Mouse (Mus musculus) left cerebral cortex, postnatal 4 days (tissue): ENCODE data around the gene Slc30a3. TPM values are rescaled to one million over a fixed set of nuclear protein-coding genes. Genes with fewer than 3 reads are reported as not detected.

Experiments
- DNase-seq: peaks from one replicate; pipeline ENCODE4 v3.0.0-alpha.2; 2022
- intact Hi-C: fragments of 180-260 bp; cut with DNase I; formaldehyde crosslinking; loops from one replicate; pipeline ENCODE4 v1.15.1; 2025
- total RNA-seq, 2 experiments: library from RNA; stranded (reverse); gene quantifications; 2 replicates each; pipeline ENCODE4 v1.2.3; 2021

Gene Slc30a3
- 10 to 100 TPM; 11.9 to 14.1 TPM for total RNA-seq

- intact Hi-C loops: no loop called here
- DNase-seq: no peak
These were observed at the start of gene Slc30a3 for GRCm38 (mm10) chr5:31108000-31108490. Slc30a3 (minus strand) TSS chr5:31108237.

GRCm38 (mm10) chr5:31154152-31154553 lies 46.1 kb upstream of the Slc30a3 start, which contains the start of gene Mpv17:
Mpv17 (minus strand) TSS chr5:31154251.
- peak; percentile 83 for DNase-seq
- intact Hi-C loops: no loop called here

GRCm38 (mm10) chr5:31153516-31154151 lies 45.6 kb upstream of the Slc30a3 start:
- intact Hi-C loops: no loop called here
- no peak for DNase-seq

- intact Hi-C loops: no loop called here
- DNase-seq: no peak
These were observed 43.7 kb upstream of the Slc30a3 start for GRCm38 (mm10) chr5:31151746-31152145.

- intact Hi-C loops: no loop called here
- no peak for DNase-seq
These were observed 41.7 kb upstream of the Slc30a3 start for GRCm38 (mm10) chr5:31149781-31150180.

GRCm38 (mm10) chr5:31138968-31139425 lies 31.0 kb upstream of the Slc30a3 start:
- DNase-seq: no peak
- intact Hi-C loops: no loop called here

GRCm38 (mm10) chr5:31138241-31138967 lies 30.4 kb upstream of the Slc30a3 start, which contains the start of gene Ucn:
Ucn (minus strand) TSS chr5:31138829.
- DNase-seq: peak; percentile 13
- intact Hi-C loops: no loop called here

- intact Hi-C loops: no loop called here
These were observed 29.6 kb upstream of the Slc30a3 start for GRCm38 (mm10) chr5:31137658-31138057.

GRCm38 (mm10) chr5:31136730-31137424 lies 28.8 kb upstream of the Slc30a3 start:
- intact Hi-C loops: no loop called here
- DNase-seq: no peak

More at GRCm38 (mm10) chr5:31137658-31138057, 29.6 kb upstream of the Slc30a3 start:
- no peak for DNase-seq

- no peak for DNase-seq
- intact Hi-C loops: no loop called here
These were observed 18.0 kb upstream of the Slc30a3 start for GRCm38 (mm10) chr5:31126050-31126449.

- intact Hi-C loops: no loop called here
- no peak for DNase-seq
These were observed 15.4 kb upstream of the Slc30a3 start for GRCm38 (mm10) chr5:31123481-31123880.

GRCm38 (mm10) chr5:31121111-31121510 lies 13.1 kb upstream of the Slc30a3 start:
- DNase-seq: no peak
- intact Hi-C loops: no loop called here

- intact Hi-C loops: no loop called here
- DNase-seq: no peak
These were observed 8.9 kb upstream of the Slc30a3 start for GRCm38 (mm10) chr5:31116912-31117311.

- no peak for DNase-seq
- intact Hi-C loops: no loop called here
These were observed 8.3 kb upstream of the Slc30a3 start, which contains the start of gene Trim54 for GRCm38 (mm10) chr5:31116354-31116753. Trim54 (plus strand) TSS chr5:31116712.

GRCm38 (mm10) chr5:31110781-31111180 lies 2.7 kb upstream of the Slc30a3 start:
- intact Hi-C loops: no loop called here

GRCm38 (mm10) chr5:31105814-31106335 lies 2.2 kb downstream of the Slc30a3 start, which contains the start of gene Dnajc5g:
Dnajc5g (plus strand) TSS chr5:31106285.
- intact Hi-C loops: no loop called here
- no peak for DNase-seq

More at GRCm38 (mm10) chr5:31110781-31111180, 2.7 kb upstream of the Slc30a3 start:
- DNase-seq: no peak

- no peak for DNase-seq
- intact Hi-C loops: no loop called here
These were observed 12.1 kb downstream of the Slc30a3 start for GRCm38 (mm10) chr5:31095711-31096480.

GRCm38 (mm10) chr5:31094799-31095691 lies 13.0 kb downstream of the Slc30a3 start:
- peak; percentile 36 for DNase-seq
- intact Hi-C loops: no loop called here
